Mouse (Mus musculus) thymus, postnatal 0 days (tissue): Measurements from ENCODE around the gene Serpina3a. TPM values are rescaled to one million over a fixed set of nuclear protein-coding genes. Genes with fewer than 3 reads are reported as not detected.
"Not testable (repeated sequence)": the region's sequence is repeated elsewhere in the genome, so short reads cannot be mapped to it uniquely, and the experiment has no call there.

Source experiments
- DNase-seq: peaks from one replicate; pipeline ENCODE4 v3.0.0-alpha.2; 2015; ENCODE audit warnings: low spot score
- polyA plus RNA-seq: library from polyadenylated mRNA; unstranded; fragments of >200 nt; fragmentation: Nextera tagmentation; extraction: Ambion mirVana; gene quantifications from 2 replicates; pipeline ENCODE4 v1.2.1, GENCODE M21; 2015

Gene Serpina3a
- polyA plus RNA-seq = not detected in 2 replicates

DNA sequence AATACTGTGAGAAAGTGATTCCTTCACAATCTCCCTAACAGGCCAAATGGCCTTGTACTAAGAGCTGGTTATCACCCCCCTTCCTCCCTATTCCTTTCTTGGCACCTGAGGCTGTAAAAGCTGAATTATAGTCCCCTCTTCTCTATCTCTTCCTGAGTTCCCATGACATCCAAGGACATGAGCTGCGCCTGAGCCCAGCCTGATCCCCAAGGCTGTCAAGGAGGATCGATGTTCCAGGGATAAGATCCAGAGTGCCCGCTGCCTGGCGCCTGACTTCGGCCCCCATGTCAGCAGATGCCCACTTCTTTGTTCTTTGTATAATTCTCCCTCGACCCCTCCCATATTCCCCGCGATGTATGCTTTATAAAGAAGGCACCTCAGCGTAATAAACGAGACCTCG is at the start of gene Serpina3a:
Gene Serpina3a (plus strand): TSS at position 392 of the 400 bp plus-strand sequence.
- not testable (repeated sequence) for DNase-seq

DNA sequence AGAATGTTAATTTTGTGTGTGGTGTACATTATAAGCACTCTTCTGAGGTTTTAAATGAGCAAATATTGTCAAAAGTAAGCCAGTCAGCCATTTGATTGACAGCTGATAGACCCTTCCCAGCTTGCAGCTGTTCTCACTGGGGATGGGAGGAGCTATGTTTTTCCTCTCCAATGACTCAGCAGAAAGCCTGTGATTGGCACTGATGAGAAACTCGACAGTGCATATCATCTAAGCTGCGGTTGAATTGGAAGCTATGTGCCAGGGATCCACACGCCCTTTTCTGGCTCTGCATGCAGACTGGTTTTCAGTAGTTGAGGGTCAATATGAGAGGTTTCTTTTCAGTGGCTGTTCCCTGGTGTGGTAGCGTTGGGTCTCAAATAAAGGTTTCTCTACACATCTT is 48.0 kb upstream of the Serpina3a start:
- DNase-seq = no peak

DNA sequence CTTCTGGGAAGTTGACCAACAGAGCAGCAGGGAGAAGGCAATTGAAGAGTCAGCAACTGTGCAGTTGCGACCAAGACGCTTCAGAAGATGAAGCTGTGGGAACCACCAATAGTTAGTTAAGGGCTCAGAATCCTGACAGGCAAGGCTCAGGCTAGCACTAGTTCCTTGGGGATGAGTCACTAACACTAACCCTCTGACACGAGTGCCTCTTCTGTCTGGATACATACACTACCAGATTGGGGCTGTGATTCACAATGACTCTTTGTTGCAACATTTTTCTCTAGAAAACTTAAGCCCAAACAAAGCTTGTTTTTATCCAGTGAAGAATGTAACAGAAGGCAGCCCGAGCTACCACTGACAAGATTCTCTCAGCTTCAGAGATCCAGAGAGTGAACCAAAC is 47.5 kb upstream of the Serpina3a start:
- no peak for DNase-seq

DNA sequence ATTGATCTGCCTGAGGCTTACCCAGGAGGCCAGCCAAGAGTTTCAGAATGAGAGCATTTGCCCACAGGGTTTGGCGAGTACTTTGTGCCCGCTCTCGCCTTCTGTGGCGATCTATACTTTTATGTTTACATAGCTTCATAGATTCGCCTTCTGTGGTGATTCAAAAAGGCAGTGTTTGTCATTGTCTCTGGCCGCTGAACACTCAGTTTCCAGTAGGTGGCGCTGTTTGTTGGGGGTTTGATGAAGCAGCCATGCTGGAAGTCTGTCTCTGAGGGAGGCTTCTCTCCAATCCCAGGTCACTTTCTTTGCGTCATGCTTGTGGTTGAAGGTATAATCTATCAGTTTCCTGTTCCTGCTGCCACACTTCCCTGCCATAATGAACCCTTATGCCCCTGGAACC is 46.3 kb upstream of the Serpina3a start:
- peak; percentile 47 for DNase-seq

DNA sequence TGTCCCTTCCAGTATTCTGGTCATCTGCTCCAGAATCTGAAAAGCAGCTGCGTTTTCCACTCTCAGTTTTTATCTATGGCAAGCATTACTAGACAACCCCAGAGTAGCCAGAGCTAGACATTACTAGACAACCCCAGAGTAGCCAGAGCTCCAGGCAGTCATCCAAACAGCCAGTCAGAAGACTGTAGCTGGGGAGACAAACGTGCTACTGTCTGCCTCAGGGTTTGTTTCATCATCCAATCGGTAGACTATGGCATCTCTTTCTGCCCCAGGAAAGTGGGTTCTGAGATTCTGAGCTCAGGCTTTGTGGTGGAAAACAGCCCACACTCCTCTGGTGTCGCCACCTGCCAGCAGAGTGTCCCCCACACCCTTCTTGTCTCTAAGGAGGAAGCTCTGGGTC is 45.0 kb upstream of the Serpina3a start:
- no peak for DNase-seq

DNA sequence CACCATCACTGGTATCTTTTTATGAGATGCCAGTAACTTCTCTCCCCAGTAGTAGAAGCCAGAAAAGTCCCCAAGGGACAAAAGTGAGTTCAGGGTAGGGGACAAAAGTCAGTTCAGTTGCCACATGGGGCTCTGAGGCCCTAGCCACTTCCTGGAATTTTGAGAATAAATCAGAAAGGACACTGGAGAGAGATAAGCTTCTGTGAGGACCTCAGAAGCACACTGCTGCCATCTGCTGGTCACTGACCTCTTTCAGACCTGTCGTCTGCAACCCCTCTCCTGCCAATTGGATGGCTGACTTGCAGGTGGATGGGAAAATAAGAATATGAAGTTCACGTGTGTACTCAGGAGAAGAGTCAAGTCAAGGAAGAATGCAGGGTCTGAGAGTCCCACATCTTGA is 42.9 kb upstream of the Serpina3a start:
- peak; percentile 44 for DNase-seq

DNA sequence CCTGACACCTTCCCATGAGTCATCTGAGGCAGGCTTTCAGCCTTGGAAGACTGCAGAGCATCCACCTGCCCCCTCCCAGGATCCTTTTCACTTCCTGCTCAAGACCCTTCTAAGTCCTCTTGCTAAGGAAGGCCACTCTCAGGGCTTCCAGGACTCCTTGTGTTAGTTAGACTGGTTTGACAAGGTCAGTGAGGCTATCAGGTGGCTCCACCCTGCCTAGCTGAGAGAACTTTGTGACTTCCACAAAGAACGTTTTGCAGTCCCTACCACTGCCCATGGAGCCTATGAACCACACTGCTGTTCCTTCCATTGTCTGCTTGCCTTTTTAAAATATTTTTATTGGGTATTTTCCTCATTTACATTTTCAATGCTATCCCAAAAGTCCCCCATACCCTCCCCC is 40.8 kb upstream of the Serpina3a start:
- DNase-seq = no peak

DNA sequence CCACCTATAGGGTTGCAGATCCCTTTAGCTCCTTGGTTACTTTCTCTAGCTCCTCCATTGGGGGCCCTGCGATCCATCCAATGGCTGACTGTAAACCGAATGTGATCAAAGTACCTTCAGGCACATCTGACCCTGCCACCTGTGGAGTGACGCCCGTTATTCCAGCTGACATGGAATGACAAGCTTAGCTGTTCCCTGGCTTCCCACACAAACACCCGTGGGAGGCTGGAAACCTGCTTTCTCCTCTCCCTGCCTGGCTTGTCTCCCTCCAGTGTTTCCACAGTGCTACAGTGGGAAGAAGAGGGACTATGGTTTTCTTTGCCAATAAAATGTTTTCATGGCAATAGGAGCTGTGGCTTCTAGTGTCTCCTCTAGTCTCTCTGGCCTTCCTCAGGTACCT is 40.2 kb upstream of the Serpina3a start:
- no peak for DNase-seq

DNA sequence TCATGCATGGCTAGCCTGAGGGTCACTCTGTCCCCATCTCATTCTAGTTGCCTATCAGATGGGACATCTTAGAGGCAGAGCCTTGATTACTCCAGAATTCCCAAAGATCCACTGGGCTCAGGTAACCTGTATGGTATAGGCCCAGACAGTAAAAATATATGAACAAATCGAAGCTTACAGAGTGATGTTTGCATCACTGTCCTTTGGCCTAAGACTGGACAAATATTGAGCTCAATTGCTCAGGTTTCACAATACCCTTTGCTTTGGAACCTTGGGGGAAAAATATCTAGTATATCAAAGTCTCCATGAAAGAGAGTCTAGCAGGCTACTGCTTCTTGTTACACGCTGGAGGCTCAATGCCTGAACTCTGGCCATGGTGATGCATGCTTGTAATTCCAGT is 22.4 kb upstream of the Serpina3a start:
- no peak for DNase-seq

DNA sequence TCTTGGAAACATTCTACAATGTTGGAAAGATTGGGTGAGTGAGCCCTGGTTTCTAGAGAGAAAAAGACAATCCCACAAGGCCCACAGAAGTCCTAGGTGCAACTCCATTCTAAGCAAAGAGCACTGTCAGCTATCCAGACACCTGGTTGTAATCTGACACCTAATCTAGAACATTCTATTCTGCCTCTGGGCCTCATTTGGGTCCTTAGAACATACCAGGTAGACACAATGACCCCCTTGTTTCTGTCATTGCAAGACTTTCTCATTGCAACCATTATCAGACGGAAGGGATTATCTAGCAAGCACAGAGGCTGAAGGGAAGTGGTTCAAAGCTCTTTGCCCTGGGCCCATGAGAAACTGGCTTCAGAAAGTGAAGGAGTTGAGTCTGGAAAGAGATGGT is 21.2 kb upstream of the Serpina3a start:
- no peak for DNase-seq

DNA sequence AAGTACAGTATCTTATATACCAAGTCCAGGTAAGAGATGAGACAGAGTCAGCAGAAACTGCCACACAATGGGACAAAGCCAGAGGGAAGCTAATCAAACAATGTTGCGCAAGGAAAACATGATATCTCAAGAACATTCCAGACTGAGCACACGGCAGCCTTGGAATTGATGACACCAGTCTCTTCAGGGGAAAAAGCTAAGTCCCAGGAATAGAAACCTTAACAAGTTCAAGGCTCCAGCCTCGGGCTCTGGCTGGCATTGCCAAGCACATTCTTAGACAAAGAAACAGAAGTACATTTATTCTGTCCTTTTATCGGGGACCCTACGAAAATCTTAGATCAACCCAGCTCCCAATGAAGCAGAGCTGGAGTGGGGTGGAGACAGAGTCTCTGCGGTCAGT is 11.8 kb upstream of the Serpina3a start, which contains the start of gene Serpina5:
Gene Serpina5 (plus strand): TSS at position 346 of the 400 bp plus-strand sequence.
- DNase-seq = no peak

DNA sequence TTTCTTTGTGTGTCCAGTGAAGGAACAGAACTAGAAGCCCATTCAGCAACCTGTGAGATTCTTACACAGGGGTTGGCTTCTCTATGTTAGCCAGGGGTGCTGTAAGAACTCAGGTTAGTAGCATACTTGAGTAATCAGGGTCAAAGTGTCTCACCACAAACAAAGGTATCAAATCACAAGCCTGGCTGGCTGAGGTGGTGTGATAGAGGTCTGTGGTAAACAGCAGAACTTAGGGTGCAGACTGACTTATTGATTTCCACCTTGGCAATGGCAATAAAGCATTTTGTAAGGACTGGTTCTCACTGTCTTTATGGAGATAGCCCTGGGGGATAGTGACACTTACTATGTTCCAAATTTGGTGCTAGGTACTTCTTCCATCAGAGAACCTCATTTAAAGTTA is 6.7 kb upstream of the Serpina3a start:
- no peak for DNase-seq

DNA sequence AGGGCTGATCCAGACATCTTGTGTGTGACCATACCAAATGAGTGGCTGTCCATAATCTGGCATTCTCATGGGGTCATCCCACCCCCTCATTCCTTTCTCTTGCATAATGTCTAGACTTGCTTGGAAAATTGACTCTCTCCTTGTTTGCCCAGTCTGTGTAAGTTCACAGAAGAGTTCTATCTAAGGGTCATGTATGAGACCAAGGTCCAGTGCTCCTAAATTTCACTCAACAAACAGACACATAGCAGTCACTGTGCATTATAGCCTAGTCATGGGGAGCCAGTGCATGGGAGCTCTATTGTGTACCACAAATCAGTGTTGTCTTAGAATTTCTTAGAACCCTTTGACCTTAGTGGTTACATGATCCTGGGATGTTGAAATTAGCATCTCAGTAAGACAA is 5.6 kb upstream of the Serpina3a start:
- no peak for DNase-seq

DNA sequence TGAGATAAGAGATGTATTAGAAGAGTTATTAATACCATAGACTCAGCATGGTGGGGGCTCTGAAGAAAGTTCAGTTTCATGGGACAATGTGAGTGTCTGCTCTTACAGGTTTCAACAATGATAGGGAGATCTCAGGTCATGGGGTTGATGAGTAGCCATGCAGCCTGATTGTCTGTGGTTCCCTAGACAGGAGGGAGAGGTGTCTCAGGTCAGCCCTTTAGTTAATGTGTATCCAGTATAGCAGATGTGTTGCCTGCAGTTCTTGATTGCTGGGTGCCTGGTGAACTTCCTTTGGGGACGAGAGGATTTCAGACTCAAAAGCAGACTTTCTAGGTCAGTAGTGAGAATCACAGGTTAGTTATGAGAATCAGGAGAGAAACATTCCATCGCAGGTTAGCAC is 4.0 kb upstream of the Serpina3a start:
- DNase-seq = no peak

DNA sequence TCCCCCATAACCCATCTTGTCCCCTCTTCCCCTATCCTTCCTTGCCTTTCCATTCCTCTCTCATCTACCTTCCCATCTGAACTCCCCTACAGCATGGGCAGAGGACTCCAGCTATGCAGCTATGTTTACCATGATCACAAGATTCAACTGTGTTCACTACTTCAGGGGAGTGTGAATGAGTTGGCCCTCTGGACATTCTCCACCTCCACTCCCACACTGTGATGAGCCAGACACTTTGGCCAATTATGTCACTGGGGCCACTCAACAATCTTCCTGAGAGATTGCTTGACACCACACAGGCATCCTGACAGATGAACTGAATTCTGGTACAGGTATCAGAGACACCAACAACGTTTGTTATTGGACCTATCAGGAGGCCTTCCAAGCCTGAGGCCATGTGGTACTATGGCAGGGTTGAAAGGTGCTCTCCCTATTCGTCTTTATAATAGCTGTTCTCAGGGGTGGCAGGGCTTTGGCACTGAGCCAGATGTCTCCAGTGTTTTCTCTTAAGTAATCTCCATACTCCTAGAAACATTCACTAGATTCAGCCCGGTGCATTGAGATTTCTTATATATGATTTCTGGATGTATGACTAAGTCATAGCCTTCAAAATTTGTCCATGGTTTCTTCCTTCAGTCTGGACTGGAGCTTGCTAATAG is 2.5 kb downstream of the Serpina3a start:
- no peak for DNase-seq

DNA sequence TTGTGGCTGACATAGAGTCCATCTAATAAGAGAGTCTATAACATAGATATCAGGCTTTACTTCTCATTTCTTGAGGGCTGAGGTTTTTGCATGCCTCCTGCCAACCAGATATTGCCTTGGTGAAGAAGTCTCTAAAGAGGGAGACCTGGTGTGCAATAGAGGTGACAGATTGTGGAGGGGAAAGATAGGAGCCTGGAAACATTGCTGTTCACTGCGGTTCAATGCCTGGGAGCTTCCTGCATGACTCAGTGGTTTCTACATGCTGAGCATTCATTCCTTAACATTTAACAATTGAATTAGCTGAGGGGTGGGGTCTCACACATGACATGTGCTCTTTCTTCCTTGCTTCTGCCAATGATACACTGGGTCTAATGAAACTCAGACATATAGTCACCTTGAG is 10.6 kb downstream of the Serpina3a start:
- DNase-seq = no peak

DNA sequence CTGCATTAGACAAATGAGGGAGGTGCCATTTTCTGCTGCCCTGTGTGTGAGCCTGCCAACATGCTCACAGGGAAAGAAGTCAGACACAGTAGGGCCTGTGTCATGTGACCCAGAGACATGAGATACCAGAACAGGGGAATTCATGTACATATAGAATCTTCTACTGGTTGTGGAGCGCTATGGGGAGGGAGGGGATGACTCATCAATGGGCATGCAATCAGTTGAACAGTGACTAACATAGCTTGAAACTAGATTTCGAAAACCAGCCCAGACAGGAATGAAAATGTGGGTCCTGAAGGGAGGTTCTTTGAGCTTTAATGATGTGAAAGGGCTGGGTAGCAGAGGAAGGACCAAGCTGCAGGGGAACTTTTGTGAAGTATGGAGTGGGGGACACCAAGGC is 11.5 kb downstream of the Serpina3a start:
- DNase-seq = no peak

DNA sequence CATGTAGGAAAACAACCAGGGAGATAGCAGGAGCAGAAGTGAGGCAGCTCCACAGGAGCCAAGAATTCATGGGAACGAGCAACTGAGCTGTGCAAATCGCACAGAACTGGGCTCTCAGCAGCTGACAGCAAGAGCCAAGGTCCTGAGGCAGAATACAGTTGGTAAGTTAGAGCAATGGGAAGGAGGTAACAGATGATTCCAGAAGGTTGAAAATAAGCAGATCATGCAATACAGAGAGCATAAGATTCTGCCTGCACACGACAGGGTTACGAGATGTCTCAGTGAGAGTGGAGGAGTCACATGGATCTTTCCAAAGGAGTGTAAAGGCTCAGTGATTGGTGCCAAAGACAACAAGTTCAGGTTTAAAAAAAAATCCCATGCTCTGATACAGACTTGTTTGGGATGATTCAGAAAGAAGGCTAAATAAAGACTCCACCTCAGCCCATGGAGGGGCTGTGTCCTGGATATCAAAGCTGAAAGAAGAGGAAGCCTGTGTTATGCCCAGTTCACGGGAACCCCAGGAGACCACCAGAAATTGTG is 12.6 kb downstream of the Serpina3a start:
- DNase-seq = no peak

DNA sequence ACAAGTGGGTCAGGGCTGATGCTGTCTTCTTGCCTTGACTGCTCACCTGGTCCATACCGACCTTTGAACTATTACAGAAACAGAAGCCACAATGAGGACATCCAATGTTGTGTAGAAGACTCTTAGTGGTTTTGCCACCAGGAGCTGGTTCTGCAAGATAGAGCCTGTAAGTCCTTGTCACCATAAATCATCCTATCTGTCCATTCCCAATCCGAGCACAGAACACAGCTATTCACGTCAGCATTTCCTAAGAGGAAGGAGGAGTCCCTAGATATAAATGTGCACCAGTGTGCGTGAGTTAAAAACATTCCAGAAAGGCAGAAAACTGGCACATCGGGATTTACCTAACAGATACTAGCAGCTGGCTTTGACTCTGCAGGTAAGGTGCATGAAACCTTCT is 15.2 kb downstream of the Serpina3a start, which contains the start of gene Serpina3b:
Gene Serpina3b (plus strand): TSS at position 301 of the 400 bp plus-strand sequence.
- no peak for DNase-seq

DNA sequence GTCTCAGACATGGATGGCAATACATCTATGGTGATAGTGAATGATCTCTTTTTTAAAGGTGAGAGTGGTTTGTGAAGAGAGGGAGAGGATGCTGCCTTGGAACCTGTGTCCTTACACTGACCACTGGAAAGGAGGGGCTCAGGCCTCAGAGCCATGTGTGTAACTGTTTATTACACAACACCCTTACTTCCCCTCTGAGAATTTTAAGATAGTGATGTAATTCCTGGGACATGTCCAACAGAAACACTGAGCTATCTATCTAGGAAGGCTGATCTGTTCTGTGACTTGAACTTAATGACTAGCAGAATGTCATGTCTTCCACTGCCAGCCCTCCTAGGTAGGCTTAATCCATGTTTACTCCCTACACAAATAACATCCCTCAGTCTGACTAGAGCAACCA is 18.5 kb downstream of the Serpina3a start:
- no peak for DNase-seq

DNA sequence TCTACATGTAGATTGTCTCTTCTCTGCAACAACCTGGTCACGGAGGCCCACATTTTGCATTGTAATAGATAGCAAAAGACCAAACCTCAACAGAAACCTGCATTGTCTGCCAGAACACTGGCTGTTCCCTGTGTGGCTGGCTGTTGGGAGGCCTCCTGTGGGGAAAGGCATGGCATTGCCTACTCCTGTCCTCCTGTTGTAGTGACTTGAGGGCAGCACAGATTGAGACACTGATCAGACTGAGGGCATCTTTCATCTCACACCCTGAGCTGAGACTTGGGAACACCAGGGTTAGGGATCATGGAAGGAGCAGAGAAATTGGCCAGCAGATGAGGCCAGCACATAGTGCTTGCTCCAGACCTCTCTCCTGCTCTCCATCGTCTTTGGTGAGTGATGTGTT is 25.7 kb downstream of the Serpina3a start:
- DNase-seq = no peak

DNA sequence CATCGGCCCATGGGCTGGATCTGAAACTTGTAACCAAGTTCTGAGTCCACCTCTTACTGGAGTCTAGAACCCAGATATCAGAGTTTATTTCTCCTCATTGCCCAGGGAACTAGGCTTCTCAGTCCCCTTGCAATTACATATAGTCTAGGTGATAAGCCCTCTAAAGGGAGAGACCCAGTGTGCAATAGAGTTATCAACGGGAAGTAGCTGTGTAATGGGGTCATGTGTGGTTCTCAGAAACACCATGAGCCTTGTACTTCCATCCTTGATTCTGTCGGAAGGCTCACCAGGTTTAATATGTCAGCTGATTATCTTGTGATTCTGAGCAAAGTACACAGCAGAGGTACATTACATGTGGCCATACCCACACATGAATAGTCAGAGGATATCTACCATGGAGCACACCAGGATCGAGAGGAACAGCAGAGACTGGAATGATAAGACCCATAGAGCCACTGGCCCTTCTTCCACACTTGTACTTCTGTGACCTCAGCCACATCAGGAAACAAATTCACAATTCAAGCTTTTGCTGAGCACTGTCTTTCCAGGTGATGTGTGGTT is 28.1 kb downstream of the Serpina3a start:
- DNase-seq = no peak

DNA sequence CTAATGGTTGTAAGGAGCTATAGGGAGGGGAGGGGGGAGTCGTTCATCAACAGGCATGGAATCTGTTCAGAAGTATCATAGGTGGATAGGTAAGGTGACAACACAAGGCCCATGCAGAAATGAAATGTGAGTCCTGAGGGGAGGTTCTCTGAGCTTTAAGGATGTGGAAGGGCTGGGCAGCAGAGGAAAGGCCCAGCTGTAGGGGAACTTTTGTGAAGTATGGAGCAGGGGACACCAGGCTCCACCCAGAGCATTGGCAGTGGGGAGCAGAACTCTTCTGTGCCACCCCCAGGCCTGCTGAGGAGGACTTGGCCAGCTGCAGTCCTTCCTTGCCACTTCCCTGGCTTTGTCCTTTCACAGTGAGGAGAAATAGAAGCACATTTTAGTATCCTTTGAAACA is 29.0 kb downstream of the Serpina3a start:
- DNase-seq = no peak
